Mouse (Mus musculus): Measurements from ENCODE around the gene Nwd1. TPM values are rescaled to one million over a fixed set of nuclear protein-coding genes. Genes with fewer than 3 reads are reported as not detected.

Nwd1 gene
- polyA plus RNA-seq (2017; shearing (Covaris generic)) = not detected

GRCm38 (mm10) chr8:72646060-72646767 is at the start of gene Nwd1:
Gene Nwd1 (plus strand): TSS chr8:72646711.

DNA sequence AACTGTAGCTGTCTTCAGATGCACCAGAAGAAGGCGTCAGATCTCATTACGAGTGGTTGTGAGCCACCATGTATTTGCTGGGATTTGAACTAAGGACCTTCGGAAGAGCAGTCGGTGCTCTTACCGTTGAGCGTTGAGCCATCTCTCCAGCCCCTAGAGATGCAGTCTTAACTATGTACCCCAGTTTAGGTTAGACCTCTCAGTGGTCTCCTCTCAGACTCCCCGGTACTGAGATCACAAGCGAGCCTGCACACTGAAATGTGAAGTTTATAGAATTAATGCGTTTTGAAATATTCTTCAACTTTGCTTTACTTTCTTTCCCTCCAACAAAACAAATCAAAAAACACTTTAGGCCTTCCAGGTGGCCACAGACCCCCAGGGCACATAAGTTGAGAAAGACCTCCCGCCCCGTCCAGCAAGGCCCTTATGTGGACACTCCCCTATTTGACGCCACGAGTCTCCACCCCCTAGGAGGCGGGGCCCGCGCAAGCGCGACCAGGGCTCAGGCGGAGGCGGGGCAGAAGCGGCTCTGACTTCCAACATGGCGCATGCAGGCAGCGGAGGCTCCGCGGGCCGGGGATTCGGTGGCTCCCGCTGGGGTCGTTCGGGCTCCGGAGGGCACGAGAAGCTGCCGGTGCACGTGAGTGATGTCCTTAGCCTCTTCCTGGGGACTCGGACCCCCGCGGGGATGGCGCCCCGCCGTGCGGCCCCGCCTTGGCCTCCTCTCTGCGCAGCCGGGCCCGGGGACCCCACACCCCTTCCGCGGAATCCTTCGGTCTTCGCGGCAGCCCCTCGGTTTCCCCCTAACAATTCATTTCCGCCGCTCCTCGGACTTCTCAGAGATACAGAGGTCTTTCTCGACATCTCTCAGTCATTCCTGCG is 76.5 kb downstream of the Nwd1 start, which contains the start of gene Sin3b:
Sin3b (plus strand) TSS at position 517 of the 882 bp plus-strand sequence.

GRCm38 (mm10) chr8:72761322-72762051 is 115.0 kb downstream of the Nwd1 start, which contains the start of gene F2rl3:
Gene F2rl3 (plus strand): TSS chr8:72761880.

Other genes with a start within 250 kb of the Nwd1 start
- 50.0 TPM for gene Eps15l1, start 225.3 kb upstream of the Nwd1 start, polyA plus RNA-seq (2017; shearing (Covaris generic))
- 0.52 TPM for gene Calr3, start 202.8 kb upstream of the Nwd1 start, polyA plus RNA-seq (2017; shearing (Covaris generic))
- 10.5 TPM for gene 1700030K09Rik, start 202.8 kb upstream of the Nwd1 start, polyA plus RNA-seq (2017; shearing (Covaris generic))
- 124 TPM for gene Cherp, start 171.5 kb upstream of the Nwd1 start, polyA plus RNA-seq (2017; shearing (Covaris generic))
- gene Slc35e1, start 154.1 kb upstream of the Nwd1 start, polyA plus RNA-seq (2017; shearing (Covaris generic)) = 5.8 TPM
- gene Med26, start 98.4 kb upstream of the Nwd1 start, polyA plus RNA-seq (2017; shearing (Covaris generic)) = 8.3 TPM
- 65.2 TPM for gene Smim7, start 75.6 kb upstream of the Nwd1 start, polyA plus RNA-seq (2017; shearing (Covaris generic))
- gene Tmem38a, start 74.7 kb upstream of the Nwd1 start, polyA plus RNA-seq (2017; shearing (Covaris generic)) = 2.9 TPM
- gene Sin3b, start 76.6 kb downstream of the Nwd1 start, polyA plus RNA-seq (2017; shearing (Covaris generic)) = 216 TPM
- gene F2rl3, start 115.2 kb downstream of the Nwd1 start, polyA plus RNA-seq (2017; shearing (Covaris generic)) = 10.9 TPM

Data from inflammation-experienced regulatory T-cells, adult 16 weeks (primary cell).